Mouse (Mus musculus) bone marrow, adult 2 months (tissue): ENCODE results near the gene C130050O18Rik.

Experiments
- CTCF ChIP-seq: fragments of 200-500 bp; IDR thresholded peaks from 2 replicates; pipeline ENCODE4 v1.5.1; 2011; ENCODE audit warnings: low read length, control low read depth; ENCODE audit not compliant: control insufficient read depth, insufficient read depth
- POLR2A ChIP-seq: fragments of 200-500 bp; IDR thresholded peaks from 2 replicates; pipeline ENCODE4 v1.6.1; 2011; ENCODE audit warnings: low read depth, mild to moderate bottlenecking, control low read depth, low read length, borderline replicate concordance; ENCODE audit not compliant: control insufficient read depth

- TF ChIP-seq CTCF (no peak), POLR2A (no peak)
These were observed 6.0 kb downstream of the C130050O18Rik start for GRCm38 (mm10) chr5:139411117-139411516.
